Mouse (Mus musculus): Measurements from ENCODE around the gene Pigf. TPM values are rescaled to one million over a fixed set of nuclear protein-coding genes. Genes with fewer than 3 reads are reported as not detected.

The Pigf gene
- polyA plus RNA-seq, 1 experiment from 2014 or later: 30.5 TPM

DNA sequence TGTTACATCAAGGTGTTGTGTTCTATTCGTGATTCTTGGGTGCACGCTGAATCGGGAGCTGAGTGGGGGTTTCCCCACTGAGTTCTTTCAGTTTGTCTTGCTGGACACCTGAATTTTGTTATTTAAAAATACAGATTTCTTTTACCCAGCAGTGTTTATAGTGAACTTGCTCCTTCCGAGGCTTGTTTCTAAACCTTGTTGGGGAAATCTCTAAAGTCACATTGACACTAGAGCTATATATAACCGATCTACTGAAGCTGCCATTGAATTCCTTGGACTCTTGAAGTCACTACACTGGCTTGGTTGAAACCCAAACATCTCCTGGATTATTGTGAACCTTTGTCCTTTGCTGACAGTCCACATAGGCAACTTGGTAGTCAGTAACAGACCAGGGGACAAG lies 68.0 kb downstream of the Pigf start:
- H3K27me3 ChIP-seq (ENCODE audit: control insufficient read depth, insufficient read depth, low read depth, low read length): no peaks in the 10 kb centered on the region
- H3K27ac ChIP-seq (ENCODE audit: low read length): no peak overlapping the region

DNA sequence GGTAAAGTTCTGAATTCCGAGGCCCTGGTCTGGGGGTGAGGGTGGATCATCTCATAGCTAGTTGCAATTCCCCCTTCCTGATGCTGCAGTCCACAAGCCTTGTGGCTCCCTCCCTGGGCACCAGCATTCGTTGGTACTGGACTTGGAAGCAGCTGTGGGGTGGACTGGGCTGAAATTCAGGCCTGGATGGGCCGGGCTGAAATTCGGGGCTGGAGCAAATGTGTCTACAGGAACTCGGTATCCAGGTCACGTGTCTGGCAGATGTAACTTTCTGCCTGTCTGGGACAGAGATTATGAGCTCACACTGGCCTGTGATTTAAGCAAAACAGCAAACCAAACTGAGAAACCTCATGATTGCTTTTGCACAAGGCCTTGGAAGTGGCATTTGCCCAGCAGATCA lies 76.4 kb downstream of the Pigf start:
- Histone ChIP-seq H3K27ac (ENCODE audit: low read length) (no peak overlapping the region), H3K27me3 (ENCODE audit: control insufficient read depth, insufficient read depth, low read depth, low read length) (no peaks in the 10 kb centered on the region), H3K4me3 (ENCODE audit: low read length) (no peak overlapping the region), H3K36me3 (ENCODE audit: control insufficient read depth, insufficient read depth, low read length) (no peaks in the 10 kb centered on the region), H3K4me2 (ENCODE audit: low read depth, low read length) (no peak overlapping the region), H3K4me1 (replicated peaks; ENCODE audit: control insufficient read depth, insufficient read depth, low read length) (no peaks in the 10 kb centered on the region; the same call in 1 of the 2 replicates), H3K9me3 (ENCODE audit: control insufficient read depth, low read length) (no peaks in the 10 kb centered on the region), H3K9ac (ENCODE audit: low read length) (no peak overlapping the region)
- 63% methylated on average over 6 of the region's 6 CpGs for WGBS
- ATAC-seq (ENCODE audit: low read depth): no peak

More for the DNA sequence above, 68.0 kb downstream of the Pigf start:
- H3K36me3 ChIP-seq (ENCODE audit: control insufficient read depth, insufficient read depth, low read length): no peaks in the 10 kb centered on the region
- ATAC-seq (ENCODE audit: low read depth): no peak
- no peak overlapping the region for H3K4me3 ChIP-seq (ENCODE audit: low read length)
- no peaks in the 10 kb centered on the region for H3K9me3 ChIP-seq (ENCODE audit: control insufficient read depth, low read length)
- 76% methylated on average over 5 of the region's 5 CpGs for WGBS
- H3K4me1 ChIP-seq (replicated peaks; ENCODE audit: control insufficient read depth, insufficient read depth, low read length): peaks cover 23% of the 10 kb centered on the region
- no peak overlapping the region for H3K4me2 ChIP-seq (ENCODE audit: low read depth, low read length)
- no peak overlapping the region for H3K9ac ChIP-seq (ENCODE audit: low read length)

DNA sequence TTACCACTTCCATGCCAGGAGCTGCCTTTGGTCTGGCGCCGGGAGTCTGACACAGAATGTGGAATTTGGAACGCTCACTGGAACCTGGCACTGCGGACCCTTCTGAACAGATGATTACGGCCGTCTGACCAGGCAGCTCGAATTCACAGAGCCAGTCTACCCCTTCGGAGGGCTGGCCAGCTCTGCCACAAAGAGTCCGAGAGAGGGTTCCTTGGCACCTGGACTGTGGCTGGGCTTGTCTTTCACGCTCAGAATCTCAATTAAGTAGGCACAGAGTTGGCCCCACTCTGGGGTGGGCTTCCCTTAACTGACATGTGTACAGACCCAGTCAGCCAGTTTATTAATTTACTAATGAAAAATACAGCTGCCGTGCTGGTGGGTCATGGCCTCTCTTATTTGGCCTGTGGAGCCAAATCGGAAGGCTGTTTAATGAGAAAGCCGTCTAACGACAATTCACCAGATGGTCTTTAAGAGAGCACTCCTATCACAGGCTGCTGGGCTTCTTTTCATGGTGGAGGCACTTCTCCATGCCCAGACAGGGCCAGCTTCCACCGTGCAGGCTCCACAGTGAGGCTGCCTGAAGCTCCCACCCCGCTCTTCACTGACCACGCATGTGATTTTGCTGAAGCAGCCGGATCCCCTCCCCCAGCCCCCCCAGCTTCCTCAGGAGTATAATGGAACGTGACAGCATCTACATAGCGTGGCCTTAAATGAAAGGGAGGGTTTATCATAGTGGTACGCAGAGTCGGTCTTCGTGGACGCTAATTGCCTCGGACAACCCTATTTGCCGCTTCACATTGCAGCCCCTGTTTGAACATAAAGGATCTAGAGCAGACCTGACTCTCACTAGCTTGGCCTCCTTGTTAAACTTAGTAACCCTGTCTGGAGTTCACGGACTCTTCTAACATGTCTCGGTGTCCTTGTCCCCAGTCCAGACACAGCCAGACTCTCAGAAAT lies 77.1 kb downstream of the Pigf start, which contains the start of gene Atp6v1e2:
Gene Atp6v1e2 (minus strand): TSS at position 58 of the 957 bp plus-strand sequence.
- H3K27me3 ChIP-seq (ENCODE audit: control insufficient read depth, insufficient read depth, low read depth, low read length): no peaks in the 10 kb centered on the region
- no peak within 1 kb of the TSS for H3K27ac ChIP-seq (ENCODE audit: low read length)
- no peak for ATAC-seq (ENCODE audit: low read depth)
- no peaks in the 10 kb centered on the region for H3K9me3 ChIP-seq (ENCODE audit: control insufficient read depth, low read length)
- H3K4me1 ChIP-seq (replicated peaks; ENCODE audit: control insufficient read depth, insufficient read depth, low read length): no peaks in the 10 kb centered on the region; the same call in 1 of the 2 replicates
- H3K4me2 ChIP-seq (ENCODE audit: low read depth, low read length): no peak within 1 kb of the TSS
- no peaks in the 10 kb centered on the region for H3K36me3 ChIP-seq (ENCODE audit: control insufficient read depth, insufficient read depth, low read length)
- no peak within 1 kb of the TSS for H3K9ac ChIP-seq (ENCODE audit: low read length)
- 80% methylated on average over 28 of the region's 28 CpGs for WGBS
- no peak within 1 kb of the TSS for H3K4me3 ChIP-seq (ENCODE audit: low read length)

Other genes with a start within 250 kb of the Pigf start
- not detected in 2 replicates for gene Tmem247, start 108.1 kb downstream of the Pigf start, polyA plus RNA-seq (2015; fragmentation: Nextera tagmentation; extraction: Ambion mirVana)
- not detected in 2 replicates for gene Atp6v1e2, start 77.5 kb downstream of the Pigf start, polyA plus RNA-seq (2015; fragmentation: Nextera tagmentation; extraction: Ambion mirVana)
- gene Rhoq, start 62.3 kb downstream of the Pigf start, polyA plus RNA-seq (2015; fragmentation: Nextera tagmentation; extraction: Ambion mirVana): 10.3 and 11.2 TPM in 2 replicates
- 133 and 138 TPM in 2 replicates for gene Cript, start 144 bp upstream of the Pigf start, polyA plus RNA-seq (2015; fragmentation: Nextera tagmentation; extraction: Ambion mirVana)
- gene Socs5, start 82.3 kb upstream of the Pigf start, polyA plus RNA-seq (2015; fragmentation: Nextera tagmentation; extraction: Ambion mirVana): 10.5 and 11.6 TPM in 2 replicates
- 113 and 118 TPM in 2 replicates for gene Mcfd2, start 240.5 kb upstream of the Pigf start, polyA plus RNA-seq (2015; fragmentation: Nextera tagmentation; extraction: Ambion mirVana)

All from lung, embryonic 16.5 days (tissue).